Mouse (Mus musculus): ENCODE measurements around the gene Ndufb10. TPM values are rescaled to one million over a fixed set of nuclear protein-coding genes. Genes with fewer than 3 reads are reported as not detected.
A peak's percentile ranks its signal among the peaks of the same experiment; 100 is the strongest.
"Not testable (repeated sequence)": the region's sequence is repeated elsewhere in the genome, so short reads cannot be mapped to it uniquely, and the experiment has no call there.

The Ndufb10 gene
- polyA plus RNA-seq, 1 experiment from 2014 or later: 217 TPM

- peak; percentile 97 for ATAC-seq (ENCODE audit: insufficient number of reproducible peaks, insufficient read depth, low FRiP score, low TSS enrichment, low read depth)
- H3K36me3 ChIP-seq: peaks cover 49% of the 10 kb centered on the region
- peak overlapping the region; percentile 97 for H3K9ac ChIP-seq
- H3K4me3 ChIP-seq: peak overlapping the region; percentile 91
- no peaks in the 10 kb centered on the region for H3K9me3 ChIP-seq
- WGBS: under 1% methylated on average over 61 of the region's 61 CpGs
- peak overlapping the region; percentile 89 for H3K4me2 ChIP-seq
- peak overlapping the region; percentile 83 for H3K27ac ChIP-seq
- peaks cover 32% of the 10 kb centered on the region for H3K4me1 ChIP-seq
- no peaks in the 10 kb centered on the region for H3K27me3 ChIP-seq
These were observed 4.6 kb downstream of the Ndufb10 start for GRCm38 (mm10) chr17:24719494-24720222.

GRCm38 (mm10) chr17:24718938-24719337, 5.3 kb downstream of the Ndufb10 start:
- peaks cover 49% of the 10 kb centered on the region for H3K36me3 ChIP-seq

DNA sequence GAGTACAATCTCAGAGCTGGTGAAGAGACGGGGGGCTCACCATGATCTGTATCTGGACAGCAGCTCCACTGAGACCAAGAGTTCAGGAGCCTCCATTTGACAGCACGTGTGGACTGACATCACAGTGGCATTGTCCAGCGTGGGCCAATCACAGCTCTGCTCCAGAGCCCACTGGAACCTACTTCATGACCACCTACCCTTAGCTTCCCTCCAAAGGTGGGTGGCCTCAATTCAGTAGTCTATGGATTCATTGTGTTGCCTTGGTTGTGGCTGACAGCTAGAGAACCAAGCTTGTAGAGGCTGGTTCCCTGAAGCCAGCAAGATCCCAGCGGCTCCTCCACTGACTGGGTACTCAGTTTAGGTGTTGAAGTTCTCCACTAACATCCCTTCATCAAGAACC, 6.3 kb downstream of the Ndufb10 start, which contains the start of the genes Rnf151 and Rps2:
Rnf151 (minus strand) TSS at position 121 of the 400 bp plus-strand sequence.
Rps2 (plus strand) TSS at position 174 of the 400 bp plus-strand sequence.
- 84% methylated on average over 4 of the region's 4 CpGs for WGBS

More at GRCm38 (mm10) chr17:24718938-24719337, 5.3 kb downstream of the Ndufb10 start:
- Histone ChIP-seq H3K4me1 (peaks cover 32% of the 10 kb centered on the region), H3K4me2 (peak overlapping the region; percentile 89), H3K9ac (peak overlapping the region; percentile 97), H3K4me3 (peak overlapping the region; percentile 91)
- H3K27ac ChIP-seq; ATAC-seq (ENCODE audit: insufficient number of reproducible peaks, insufficient read depth, low FRiP score, low TSS enrichment, low read depth); H3K27me3 ChIP-seq; H3K9me3 ChIP-seq: not testable (repeated sequence)
- 68% methylated on average over 5 of the region's 5 CpGs for WGBS

GRCm38 (mm10) chr17:24716166-24716682, 8.1 kb downstream of the Ndufb10 start:
- Histone ChIP-seq H3K36me3 (peaks cover 35% of the 10 kb centered on the region), H3K27me3 (no peaks in the 10 kb centered on the region), H3K9ac (no peak overlapping the region), H3K27ac (no peak overlapping the region), H3K4me3 (no peak overlapping the region), H3K4me1 (peaks cover 8% of the 10 kb centered on the region), H3K9me3 (no peaks in the 10 kb centered on the region), H3K4me2 (no peak overlapping the region)
- 94% methylated on average over 15 of the region's 15 CpGs for WGBS
- ATAC-seq (ENCODE audit: insufficient number of reproducible peaks, insufficient read depth, low FRiP score, low TSS enrichment, low read depth): no peak

More for the DNA sequence above, 6.3 kb downstream of the Ndufb10 start, which contains the start of the genes Rnf151 and Rps2:
- Histone ChIP-seq H3K4me1 (peaks cover 25% of the 10 kb centered on the region), H3K4me2 (peak within 1 kb of the TSS; percentile 89), H3K27me3 (no peaks in the 10 kb centered on the region), H3K9me3 (no peaks in the 10 kb centered on the region), H3K27ac (no peak within 1 kb of the TSS), H3K4me3 (peak within 1 kb of the TSS; percentile 91), H3K36me3 (peaks cover 49% of the 10 kb centered on the region), H3K9ac (peak within 1 kb of the TSS; percentile 97)
- ATAC-seq (ENCODE audit: insufficient number of reproducible peaks, insufficient read depth, low FRiP score, low TSS enrichment, low read depth): no peak

GRCm38 (mm10) chr17:24715556-24715955, 8.7 kb downstream of the Ndufb10 start:
- ATAC-seq (ENCODE audit: insufficient number of reproducible peaks, insufficient read depth, low FRiP score, low TSS enrichment, low read depth): no peak
- peaks cover 33% of the 10 kb centered on the region for H3K36me3 ChIP-seq
- H3K9ac ChIP-seq: no peak overlapping the region
- no peaks in the 10 kb centered on the region for H3K9me3 ChIP-seq
- no peak overlapping the region for H3K4me2 ChIP-seq
- 77% methylated on average over 6 of the region's 6 CpGs for WGBS
- no peak overlapping the region for H3K4me3 ChIP-seq
- H3K27me3 ChIP-seq: no peaks in the 10 kb centered on the region
- peaks cover 6% of the 10 kb centered on the region for H3K4me1 ChIP-seq
- no peak overlapping the region for H3K27ac ChIP-seq

- H3K4me3 ChIP-seq: no peak overlapping the region
- 34% methylated on average over 2 of the region's 2 CpGs for WGBS
- ATAC-seq (ENCODE audit: insufficient number of reproducible peaks, insufficient read depth, low FRiP score, low TSS enrichment, low read depth): no peak
- no peak overlapping the region for H3K9ac ChIP-seq
- H3K9me3 ChIP-seq: no peaks in the 10 kb centered on the region
- H3K27me3 ChIP-seq: no peaks in the 10 kb centered on the region
- H3K4me2 ChIP-seq: no peak overlapping the region
- H3K36me3 ChIP-seq: peaks cover 19% of the 10 kb centered on the region
- peaks cover 21% of the 10 kb centered on the region for H3K4me1 ChIP-seq
- H3K27ac ChIP-seq: no peak overlapping the region
These were observed 15.6 kb downstream of the Ndufb10 start for GRCm38 (mm10) chr17:24708646-24709045.

DNA sequence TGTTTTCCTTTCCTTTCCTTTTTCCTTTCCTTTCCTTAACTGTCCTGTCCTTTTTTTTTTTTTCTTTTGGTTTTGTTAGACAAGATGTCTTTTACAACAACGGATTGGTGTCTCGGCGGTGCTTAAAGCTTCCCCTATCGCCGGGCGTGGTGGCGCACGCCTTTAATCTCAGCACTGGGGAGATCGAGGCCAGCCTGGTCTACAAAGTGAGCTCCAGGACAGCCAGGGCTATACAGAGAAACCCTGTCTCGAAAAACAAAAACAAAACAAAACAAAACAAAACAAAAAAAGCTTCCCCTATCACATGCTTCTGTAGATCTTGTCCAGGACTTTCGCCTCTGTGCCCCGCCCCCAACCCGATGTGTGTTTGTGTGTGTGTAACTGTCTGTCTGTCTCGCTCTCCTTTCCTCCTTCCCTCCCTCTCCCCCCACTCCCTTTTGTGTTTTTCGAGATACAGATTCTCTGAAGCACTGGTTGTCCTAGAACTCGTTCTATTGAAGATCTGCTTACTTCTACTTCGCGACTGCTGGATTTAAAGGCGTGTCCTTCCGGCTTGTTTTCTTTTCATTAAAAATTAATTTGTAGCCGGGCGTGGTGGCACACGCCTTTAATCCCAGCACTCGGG, 16.4 kb downstream of the Ndufb10 start:
- peaks cover 21% of the 10 kb centered on the region for H3K4me1 ChIP-seq
- no peaks in the 10 kb centered on the region for H3K9me3 ChIP-seq
- 4% methylated on average over 24 of the region's 24 CpGs for WGBS
- peak overlapping the region; percentile 78 for H3K4me2 ChIP-seq
- H3K27me3 ChIP-seq: no peaks in the 10 kb centered on the region
- H3K4me3 ChIP-seq: peak overlapping the region; percentile 76
- ATAC-seq (ENCODE audit: insufficient number of reproducible peaks, insufficient read depth, low FRiP score, low TSS enrichment, low read depth): no peak
- H3K27ac ChIP-seq: peak overlapping the region; percentile 78
- peaks cover 22% of the 10 kb centered on the region for H3K36me3 ChIP-seq
- H3K9ac ChIP-seq: peak overlapping the region; percentile 81

DNA sequence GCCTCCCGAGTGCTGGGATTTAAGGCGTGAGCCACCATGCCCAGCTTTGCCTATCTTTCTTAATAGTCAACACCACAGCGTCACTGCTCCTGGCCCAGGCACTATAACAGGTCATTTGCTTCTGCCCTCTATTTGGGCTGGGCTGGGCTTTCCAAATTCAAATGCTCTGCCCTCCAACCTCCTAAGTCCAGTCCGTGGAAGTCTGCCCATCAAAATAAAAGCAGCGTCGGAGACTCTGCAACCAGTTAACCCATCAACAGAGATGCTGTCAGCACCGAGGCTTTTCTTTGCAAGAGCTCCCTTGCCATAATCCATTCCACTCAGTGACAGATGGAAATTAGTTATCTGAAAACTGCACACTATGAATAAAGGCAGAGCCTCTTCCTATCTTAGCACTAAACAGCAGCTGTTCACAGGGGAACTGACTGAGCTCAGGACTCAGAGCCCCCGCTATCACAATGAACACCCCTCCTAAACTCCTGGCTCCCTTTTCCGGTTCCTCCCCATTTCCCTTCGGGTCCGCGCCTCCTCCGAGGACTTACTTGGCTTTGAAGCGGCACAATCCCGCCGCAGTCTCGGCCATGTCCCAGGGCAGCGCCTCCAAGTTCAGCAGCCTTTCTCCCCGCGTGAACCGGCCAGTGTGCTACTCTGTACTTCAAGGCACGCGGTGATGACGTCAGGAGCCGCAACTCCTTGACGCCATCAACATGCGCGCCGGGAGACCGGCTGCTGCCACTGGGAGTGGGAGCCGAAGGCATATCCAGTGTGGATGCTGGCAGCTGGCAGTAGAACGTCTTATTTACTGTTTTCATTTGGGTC, 17.1 kb downstream of the Ndufb10 start, which contains the start of gene Tbl3:
Tbl3 (minus strand) TSS at position 679 of the 819 bp plus-strand sequence.
- H3K4me2 ChIP-seq: peak within 1 kb of the TSS; percentile 78
- peak within 1 kb of the TSS; percentile 76 for H3K4me3 ChIP-seq
- ATAC-seq (ENCODE audit: insufficient number of reproducible peaks, insufficient read depth, low FRiP score, low TSS enrichment, low read depth): peak; percentile 80
- WGBS: 3% methylated on average over 32 of the region's 32 CpGs
- H3K36me3 ChIP-seq: peaks cover 30% of the 10 kb centered on the region
- H3K9ac ChIP-seq: peak within 1 kb of the TSS; percentile 81
- H3K9me3 ChIP-seq: no peaks in the 10 kb centered on the region
- peaks cover 21% of the 10 kb centered on the region for H3K4me1 ChIP-seq
- no peaks in the 10 kb centered on the region for H3K27me3 ChIP-seq
- peak within 1 kb of the TSS; percentile 78 for H3K27ac ChIP-seq

GRCm38 (mm10) chr17:24705821-24706220, 18.5 kb downstream of the Ndufb10 start:
- 92% methylated on average over 3 of the region's 3 CpGs for WGBS
- 0 out of 2 replicates have a peak overlapping the region, but pooled peaks have one; percentile 16 for H3K9ac ChIP-seq
- H3K27me3 ChIP-seq: no peaks in the 10 kb centered on the region
- H3K36me3 ChIP-seq: peaks cover 43% of the 10 kb centered on the region
- peaks cover 21% of the 10 kb centered on the region for H3K4me1 ChIP-seq
- ATAC-seq (ENCODE audit: insufficient number of reproducible peaks, insufficient read depth, low FRiP score, low TSS enrichment, low read depth): no peak
- no peaks in the 10 kb centered on the region for H3K9me3 ChIP-seq
- H3K4me3 ChIP-seq: no peak overlapping the region
- H3K4me2 ChIP-seq: peak overlapping the region; percentile 78; the same call in 1 of the 2 replicates
- H3K27ac ChIP-seq: no peak overlapping the region

DNA sequence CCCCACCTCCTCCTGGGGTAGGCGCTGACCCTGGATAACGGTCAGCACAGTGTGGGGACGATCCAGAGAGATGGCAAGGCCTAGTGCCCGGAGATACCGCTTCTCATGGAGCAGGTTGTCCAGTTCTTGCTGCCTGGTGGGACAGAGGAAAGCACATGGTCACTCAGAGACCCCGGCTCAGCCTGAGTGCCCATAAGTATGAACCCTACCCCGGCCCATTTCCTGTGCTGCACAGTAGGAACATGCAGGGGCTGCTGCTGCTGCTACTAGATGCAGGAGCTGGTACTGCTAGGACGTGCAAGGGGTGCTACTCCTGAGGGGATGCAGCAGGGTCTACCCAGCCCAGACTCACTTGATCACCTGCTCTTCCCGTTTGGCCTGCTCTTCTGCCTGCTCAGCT, 23.0 kb downstream of the Ndufb10 start:
- Histone ChIP-seq H3K9me3 (no peaks in the 10 kb centered on the region), H3K27me3 (no peaks in the 10 kb centered on the region), H3K27ac (no peak overlapping the region), H3K4me1 (peaks cover 32% of the 10 kb centered on the region), H3K9ac (no peak overlapping the region), H3K4me3 (no peak overlapping the region), H3K4me2 (no peak overlapping the region), H3K36me3 (peaks cover 60% of the 10 kb centered on the region)
- 87% methylated on average over 9 of the region's 9 CpGs for WGBS
- ATAC-seq (ENCODE audit: insufficient number of reproducible peaks, insufficient read depth, low FRiP score, low TSS enrichment, low read depth): no peak

- WGBS: 76% methylated on average over 2 of the region's 2 CpGs
- H3K9ac ChIP-seq: no peak overlapping the region; the same call in 1 of the 2 replicates
- H3K9me3 ChIP-seq: no peaks in the 10 kb centered on the region
- peaks cover 31% of the 10 kb centered on the region for H3K4me1 ChIP-seq
- no peak overlapping the region for H3K4me2 ChIP-seq
- H3K36me3 ChIP-seq: peaks cover 49% of the 10 kb centered on the region
- H3K27ac ChIP-seq: no peak overlapping the region
- ATAC-seq (ENCODE audit: insufficient number of reproducible peaks, insufficient read depth, low FRiP score, low TSS enrichment, low read depth): no peak
- no peaks in the 10 kb centered on the region for H3K27me3 ChIP-seq
- no peak overlapping the region for H3K4me3 ChIP-seq
These were observed 24.8 kb downstream of the Ndufb10 start for GRCm38 (mm10) chr17:24699473-24699872.
